Mouse (Mus musculus) left cerebral cortex, postnatal 14 days (tissue): Measurements from ENCODE around the gene Rc3h2. TPM values are rescaled to one million over a fixed set of nuclear protein-coding genes. Genes with fewer than 3 reads are reported as not detected.
A peak's percentile ranks its signal among the peaks of the same experiment; 100 is the strongest.

Source experiments
- DNase-seq, 2 experiments: peaks; one replicate each; pipeline ENCODE4 v3.0.0; 2021 to 2022; ENCODE audit warnings: low spot score in 2 of 2, mixed read lengths in 1 of 2
- intact Hi-C: fragments of 180-260 bp; cut with DNase I; formaldehyde crosslinking; loops from one replicate; pipeline ENCODE4 v1.15.1; 2025
- long read RNA-seq, 2 experiments: library from polyadenylated mRNA; stranded (forward); transcript quantifications; one replicate each; pipeline ENCODE4 v2.0.0; 2021
- total RNA-seq, 2 experiments: library from RNA; stranded (reverse); gene quantifications; 2 replicates each; pipeline ENCODE4 v1.2.3; 2021

Rc3h2 gene
- 10 to 100 TPM; 81.1 to 92.8 TPM for total RNA-seq
- long read RNA-seq, experiment 1, partial matches to known transcripts: 0 of 14 reads
- long read RNA-seq, experiment 1, other reads (novel, unspliced or antisense): 14 of 14 reads
- long read RNA-seq, experiment 2, partial matches to known transcripts: 4 of 11 reads
- long read RNA-seq, experiment 2, other reads (novel, unspliced or antisense): 7 of 11 reads

DNA sequence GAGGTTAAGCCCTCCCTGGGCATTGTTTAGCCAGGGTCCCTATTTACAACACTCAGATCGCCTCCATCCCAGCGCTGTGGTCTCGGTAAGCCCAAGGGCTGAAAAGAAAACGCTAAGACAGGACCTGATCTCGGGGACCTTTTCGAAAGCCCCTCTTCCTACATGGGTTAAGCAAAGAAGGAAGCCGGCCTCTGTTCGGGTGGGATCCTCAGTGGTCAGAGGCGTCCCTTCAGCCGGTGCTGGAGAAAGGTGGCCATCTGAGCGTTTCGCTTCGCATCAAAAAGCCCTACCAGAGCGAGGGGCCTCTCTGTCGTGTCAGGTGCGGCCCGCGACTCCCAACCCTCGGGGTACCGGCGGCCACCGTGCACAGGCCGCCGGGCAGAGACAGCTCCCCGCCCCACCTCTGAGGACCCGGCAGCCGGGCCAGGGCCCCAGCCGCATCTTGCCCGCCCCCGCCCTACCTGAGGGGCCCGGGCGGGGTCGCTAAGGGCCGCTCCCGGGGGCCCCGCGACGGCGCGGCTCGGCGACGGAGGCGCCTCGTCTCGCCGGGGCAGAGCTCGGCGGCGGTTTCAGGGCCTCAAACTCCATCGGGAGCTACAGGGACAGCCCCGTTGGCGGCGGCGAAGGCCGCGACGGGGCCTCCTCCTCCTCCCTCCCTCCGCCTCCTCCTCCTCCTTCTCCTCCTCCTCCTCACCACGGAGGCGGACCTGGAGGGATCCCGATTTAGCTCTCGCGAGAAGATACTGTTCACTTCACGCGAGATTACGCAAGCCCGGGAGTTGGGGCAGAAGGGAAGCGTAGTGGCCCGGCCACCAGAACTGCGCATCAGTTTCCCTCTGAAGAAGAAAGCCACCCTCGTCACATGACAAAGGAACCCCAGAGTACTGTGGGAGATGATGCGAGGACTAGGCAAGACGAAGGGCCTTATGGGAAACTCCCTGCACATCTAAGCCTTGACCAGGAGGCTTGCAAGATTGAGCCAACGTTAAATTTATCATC lies at the start of gene Rc3h2:
Gene Rc3h2, minus strand, starts transcription at position 598 of the 999 bp plus-strand sequence.
- intact Hi-C loops: no loop called here
- peak; percentile 96 to 98 for DNase-seq

DNA sequence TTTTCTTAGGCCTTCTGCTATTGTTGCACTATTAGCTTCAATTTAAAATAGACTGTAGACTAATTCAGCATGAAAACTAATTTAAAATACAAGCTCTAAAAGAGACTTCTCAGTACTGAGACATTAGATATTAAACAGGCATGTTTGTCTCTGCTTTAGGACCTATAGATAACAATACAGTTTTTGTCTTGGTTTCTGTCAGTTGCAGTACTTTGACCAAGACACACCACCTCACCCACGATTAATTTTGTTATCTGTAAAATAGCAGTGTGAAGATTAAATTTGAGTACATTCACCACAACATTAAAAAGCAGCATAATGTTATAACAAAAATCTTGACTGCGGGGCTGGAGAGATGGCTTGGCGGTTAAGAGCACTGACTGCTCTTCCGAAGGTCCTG lies 43.6 kb upstream of the Rc3h2 start:
- no peak for DNase-seq
- intact Hi-C loops: no loop called here

DNA sequence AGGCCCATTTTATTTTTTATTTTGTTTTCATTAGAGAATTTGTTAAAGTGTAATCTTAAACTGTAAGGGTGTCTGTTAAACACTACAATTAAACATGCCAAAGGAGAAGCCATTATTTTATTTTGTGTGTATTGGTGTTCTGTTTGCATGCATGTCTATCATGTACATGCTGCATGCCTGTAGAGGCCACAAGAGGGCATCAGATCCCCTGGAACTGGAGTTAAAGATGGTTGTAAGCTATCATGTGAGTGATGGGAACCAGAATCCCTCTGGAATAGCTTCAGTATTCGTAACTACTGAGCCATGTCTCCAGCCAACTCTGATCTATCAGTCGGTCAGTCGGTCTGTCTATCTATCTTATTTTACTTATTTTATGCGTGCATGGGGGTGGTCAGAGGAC lies 38.0 kb upstream of the Rc3h2 start:
- no peak for DNase-seq
- intact Hi-C loops: no loop called here

DNA sequence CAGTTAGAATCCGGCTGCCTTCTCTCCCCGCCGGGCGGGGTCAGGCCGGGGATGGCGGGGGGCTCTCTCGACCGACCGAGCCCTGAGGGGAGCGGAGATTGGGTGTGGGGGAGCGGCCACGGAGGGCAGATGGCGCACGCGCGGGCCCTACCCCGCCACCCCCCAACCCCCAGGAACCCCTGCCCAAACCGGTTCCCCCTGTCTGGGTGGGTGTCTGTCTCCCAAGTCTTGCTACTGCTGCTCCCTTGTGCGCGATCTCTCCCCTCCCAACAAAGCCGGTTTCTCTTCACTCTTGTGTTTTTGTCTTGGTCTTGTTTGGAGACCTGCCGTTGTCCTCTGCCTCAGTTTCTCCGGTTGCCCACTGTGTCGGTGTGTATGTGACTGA lies 29.7 kb upstream of the Rc3h2 start:
- DNase-seq: peak in 1 of 2 experiments; percentile 11
- intact Hi-C loops: no loop called here

DNA sequence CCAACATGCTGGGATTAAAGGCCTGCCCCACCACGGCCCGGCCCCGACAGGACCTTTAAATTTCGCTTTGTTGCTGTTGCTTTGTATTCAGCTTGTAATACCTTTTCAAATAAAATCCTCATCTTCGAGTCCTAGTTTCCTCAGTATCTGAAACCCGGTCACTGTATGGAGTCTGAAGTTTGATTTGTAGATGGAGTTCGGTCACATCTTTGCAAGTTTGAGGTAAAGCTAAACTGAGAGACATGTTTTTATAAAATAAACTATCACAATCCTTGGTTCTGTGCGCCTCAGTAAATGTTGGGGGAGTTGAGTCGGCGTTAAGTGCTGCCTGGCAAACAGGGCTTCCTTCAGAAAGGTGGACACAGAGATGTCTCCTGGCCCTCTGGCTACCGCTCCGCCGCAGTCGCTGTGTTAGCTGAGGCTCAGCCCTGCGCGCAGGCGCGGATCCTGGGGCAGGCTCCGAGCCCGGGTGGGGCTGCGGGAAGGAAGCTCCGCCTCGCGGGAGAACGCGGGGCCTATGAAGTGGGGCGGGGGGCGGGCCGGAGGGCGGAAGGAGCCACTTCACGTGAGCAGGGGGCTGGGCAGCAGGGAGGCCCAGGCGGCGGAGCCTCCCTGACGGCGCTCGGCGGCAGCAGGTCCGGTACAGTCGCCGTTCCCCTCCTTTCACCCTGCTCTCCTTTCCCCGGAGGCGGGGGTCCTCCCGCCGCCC lies 29.1 kb upstream of the Rc3h2 start:
- intact Hi-C loops: no loop called here
- DNase-seq: peak; percentile 89 to 92

DNA sequence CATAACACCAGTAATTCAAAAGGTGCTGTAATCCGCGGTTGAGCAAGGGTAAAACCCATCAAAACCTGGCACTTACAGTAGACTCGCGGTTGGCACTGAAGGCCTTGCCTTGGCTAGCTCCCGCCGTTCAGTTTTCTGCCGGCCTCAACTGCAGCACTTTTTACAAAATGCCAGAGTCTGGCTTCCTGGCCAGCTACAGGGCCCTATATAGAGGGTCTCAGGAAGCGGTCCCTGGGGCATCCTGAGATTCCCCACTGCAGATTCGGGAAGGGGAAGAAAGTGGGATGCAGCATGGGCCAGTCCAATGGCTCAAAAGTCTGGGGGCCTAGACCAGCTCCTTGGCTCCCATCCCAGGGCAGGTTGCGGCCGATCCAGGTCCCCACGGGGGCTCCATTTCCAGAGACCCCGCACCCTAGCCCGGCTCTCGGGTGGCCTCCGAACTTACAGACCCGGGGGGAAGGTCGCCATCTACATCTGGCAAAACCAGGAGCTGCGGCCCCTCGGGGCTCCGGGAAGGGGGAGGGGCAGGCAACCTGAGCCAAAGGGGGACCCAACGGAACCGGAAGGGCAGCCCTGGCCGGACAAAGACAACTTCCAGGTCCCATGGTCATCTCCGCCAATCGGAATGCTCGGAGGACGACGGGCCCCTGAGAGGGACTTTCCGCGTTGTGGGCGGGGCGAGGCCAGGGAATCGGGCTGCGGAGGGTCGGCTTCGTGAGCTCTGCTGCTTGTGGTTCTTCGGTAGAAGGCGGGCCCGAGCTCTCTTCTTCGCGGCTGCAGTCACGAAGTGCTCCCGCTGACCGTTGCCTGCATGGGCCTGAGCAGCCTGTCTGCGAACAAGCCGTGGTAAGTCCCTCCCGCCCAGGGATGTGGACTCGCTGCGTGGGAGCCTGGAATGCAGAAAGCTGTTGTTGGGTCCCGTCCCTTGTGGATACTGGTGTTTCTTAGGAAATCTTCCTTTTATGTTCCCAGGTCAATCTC lies 20.2 kb upstream of the Rc3h2 start, which contains the start of the genes Zbtb26, Zbtb6 and Rabgap1:
Gene Zbtb26, minus strand, starts transcription at position 525 of the 981 bp plus-strand sequence.
Gene Zbtb6, minus strand, starts transcription at position 561 of the 981 bp plus-strand sequence.
Gene Rabgap1, plus strand, starts transcription at position 669 of the 981 bp plus-strand sequence.
- peak; percentile 96 for DNase-seq
- intact Hi-C loops: no loop called here

DNA sequence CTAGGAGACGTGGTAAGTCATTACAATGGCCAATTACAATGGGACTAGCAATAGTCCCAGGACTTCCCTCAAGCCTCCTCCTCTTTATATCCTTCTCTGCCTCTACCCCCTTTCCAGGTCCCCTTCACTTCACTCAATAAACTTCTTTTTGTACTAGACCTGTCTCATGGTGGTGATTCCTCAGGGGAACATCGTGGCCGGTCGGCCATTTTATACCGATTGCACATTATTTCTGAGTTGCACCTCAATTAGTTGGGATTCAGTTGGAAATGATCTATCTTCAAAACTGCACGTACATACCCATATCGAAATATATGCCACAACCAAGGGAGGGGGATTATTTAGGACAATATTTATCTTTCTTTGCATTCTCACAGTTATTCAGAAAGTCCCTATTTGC lies 8.9 kb upstream of the Rc3h2 start:
- intact Hi-C loops: no loop called here
- DNase-seq: no peak

DNA sequence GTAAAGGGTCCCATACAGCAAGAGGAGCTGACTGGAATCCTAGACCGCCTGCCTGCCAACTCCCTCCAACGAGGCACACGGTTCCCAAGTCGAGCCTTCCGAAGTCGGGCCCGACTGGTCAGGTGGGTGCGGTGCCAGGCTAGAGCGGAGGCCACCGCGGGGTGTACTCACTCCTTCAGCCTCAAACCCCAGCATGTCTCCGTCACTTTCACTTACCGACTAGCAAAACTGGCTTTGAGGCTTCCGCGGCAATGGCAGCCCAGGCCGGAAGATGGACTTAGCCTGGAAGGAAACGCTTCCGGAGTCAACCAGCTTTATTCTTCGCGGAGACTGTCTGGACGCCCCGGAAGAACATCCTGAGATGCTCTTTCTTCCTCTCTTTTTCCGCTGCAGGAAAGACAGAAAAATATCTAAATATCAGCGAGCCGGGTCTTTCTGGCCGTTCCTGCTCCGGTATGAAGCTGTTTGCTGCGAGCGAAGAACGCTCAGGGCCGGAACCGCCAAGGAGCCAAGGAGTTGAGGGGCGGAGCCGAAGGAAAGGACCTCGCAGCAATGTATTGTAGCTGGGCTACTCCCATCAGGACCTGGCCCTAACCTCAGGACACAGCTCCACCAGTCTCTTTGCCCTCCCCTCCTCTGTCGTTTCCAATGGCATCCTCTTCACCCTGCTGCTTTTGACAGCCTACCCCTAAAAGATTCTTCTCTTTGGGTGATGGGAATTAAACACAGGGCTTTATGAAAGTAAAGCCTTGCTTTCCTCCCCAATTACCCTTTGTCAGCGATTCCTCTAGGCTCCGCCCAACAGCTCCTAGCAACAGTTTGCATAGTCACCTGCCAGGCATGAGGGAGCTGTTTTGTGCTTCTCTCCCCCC lies 8.1 kb upstream of the Rc3h2 start:
- DNase-seq: peak; percentile 87 to 92
- intact Hi-C loops: no loop called here

DNA sequence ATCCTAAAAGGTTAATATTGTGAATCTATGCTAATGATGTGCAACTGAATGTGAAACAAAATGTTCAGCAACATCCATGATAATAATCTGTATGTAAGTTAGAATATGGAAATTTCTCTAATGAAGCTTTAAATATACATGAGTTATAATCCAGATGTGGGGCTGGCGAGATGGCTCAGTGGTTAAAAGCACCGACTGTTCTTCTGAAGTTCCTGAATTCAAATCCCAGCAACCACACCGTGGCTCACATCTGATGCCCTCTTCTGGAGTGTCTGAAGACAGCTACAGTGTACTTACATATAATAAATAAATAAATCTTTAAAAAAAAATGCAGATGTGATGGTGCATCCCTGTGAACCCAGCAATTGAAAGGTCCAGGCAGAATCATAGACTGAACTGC lies 968 bp upstream of the Rc3h2 start:
- intact Hi-C loops: no loop called here
- DNase-seq: no peak

DNA sequence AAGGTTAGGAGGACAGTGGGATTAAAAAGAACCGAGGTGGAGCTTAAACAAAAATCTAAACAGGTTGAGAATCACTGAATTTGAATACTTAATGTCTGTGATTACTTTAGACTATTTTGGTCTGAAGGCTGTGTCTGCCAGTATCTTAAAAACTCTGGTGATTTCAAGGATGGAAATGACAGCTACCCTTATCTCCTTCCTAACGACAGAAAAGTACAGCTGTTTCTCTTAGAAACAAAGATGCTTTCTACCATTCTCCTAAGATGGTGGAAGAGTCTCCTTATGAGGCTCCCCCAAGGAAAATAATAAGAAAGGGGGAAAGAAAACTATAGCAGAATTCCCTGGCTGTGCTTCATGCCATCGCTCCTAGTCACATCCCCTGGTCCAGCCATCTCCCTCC lies 800 bp downstream of the Rc3h2 start:
- intact Hi-C loops: no loop called here
- DNase-seq: no peak

DNA sequence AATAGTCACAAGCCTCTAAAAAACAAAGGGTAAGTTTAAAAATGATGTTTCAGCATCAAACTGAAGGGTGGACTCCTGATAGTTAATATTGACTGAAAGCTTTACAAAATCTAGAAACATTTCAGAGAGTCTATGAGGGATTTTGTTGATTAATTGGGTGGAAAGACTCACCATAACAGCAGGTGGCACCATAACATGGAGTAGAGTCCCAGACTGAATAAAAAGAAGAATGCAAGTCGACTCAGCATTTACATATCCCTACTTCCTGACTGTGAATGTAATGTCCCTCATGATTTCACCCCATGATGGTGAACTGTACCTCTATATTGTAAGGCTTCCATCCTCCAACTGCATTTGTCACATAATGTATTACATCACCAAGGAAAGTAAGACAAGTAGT lies 27.2 kb downstream of the Rc3h2 start:
- no peak for DNase-seq
- intact Hi-C loops: no loop called here

DNA sequence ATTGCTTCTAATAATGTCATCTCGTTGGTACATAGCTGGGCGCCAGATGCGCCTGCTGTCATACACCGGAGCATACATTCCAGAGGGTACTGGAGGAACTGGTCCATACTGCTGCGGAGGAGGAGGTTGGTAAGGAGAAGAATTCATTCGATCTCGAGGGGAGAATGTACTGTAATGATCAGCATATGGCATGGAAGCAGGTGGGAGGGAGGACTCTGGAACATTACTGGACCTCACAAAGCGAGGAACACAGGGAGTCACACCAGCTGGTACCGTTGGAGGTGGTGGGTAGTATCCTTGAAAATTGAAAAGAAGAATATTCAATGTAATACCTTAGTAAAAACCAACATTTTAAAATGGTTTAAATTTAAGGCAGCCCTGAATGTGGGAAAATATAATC lies 39.8 kb downstream of the Rc3h2 start:
- intact Hi-C loops: loop anchor here (5.0 kb wide), 1 partner anchor 99 kb away; no protein-coding TSS in a partner anchor
- no peak for DNase-seq

DNA sequence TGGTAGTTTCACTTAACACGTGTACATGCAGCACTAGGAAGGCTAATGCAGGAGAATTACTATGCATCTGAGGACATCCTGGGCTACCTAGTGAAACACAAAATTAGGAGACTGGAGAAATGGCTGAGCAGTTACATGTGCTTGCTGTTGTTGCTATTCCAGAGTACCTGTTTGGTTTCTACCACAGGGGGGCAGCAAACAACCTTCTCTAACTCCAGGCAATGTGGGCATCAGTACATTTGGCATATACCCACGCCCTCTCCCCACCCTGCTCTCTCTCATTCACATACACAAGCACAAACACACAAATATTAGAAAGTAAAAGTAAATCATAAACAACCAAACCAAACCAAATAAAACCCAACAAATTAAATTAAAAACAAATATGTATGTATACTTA lies 42.5 kb downstream of the Rc3h2 start:
- intact Hi-C loops: loop anchor here (5.0 kb wide), 1 partner anchor 102 kb away; no protein-coding TSS in a partner anchor
- peak; percentile 70 to 75 for DNase-seq

DNA sequence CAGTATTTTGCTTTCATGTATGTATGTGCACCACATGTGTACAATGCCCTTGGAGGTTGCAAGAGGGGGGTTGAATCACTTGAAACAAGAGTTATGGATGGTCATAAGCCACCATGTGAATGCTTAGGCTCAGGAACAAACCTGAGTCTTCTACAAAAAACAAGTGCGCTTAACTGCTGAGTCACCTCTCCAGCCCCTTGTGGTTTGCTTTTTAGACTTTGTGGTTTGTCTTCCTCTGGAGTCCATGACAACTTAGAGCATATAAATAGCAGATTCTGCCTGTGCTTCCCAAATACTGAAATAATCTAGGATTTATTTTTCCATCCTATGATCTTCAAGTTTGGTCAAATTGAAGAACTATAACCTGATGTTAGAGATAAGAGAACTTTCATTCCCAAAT lies 46.7 kb downstream of the Rc3h2 start:
- DNase-seq: no peak
- intact Hi-C loops: no loop called here

DNA sequence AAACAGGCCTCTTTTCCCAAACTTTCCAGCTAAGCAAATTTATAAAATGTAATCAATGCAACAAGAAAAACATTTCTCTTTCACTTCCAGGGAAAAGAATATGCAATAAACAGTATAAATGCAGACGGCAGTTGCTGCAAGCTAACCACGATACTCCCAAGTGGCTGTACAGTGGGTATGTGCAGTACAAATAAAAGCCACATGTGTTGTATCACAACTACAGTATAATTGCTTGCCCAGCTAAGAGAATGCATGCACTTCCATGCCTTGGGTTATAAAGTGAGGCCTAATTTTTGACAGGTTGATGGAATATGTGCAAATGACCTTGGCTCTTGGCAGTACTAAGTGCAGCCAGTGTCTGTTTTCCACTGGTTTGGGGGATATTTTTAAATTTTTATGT lies 52.1 kb downstream of the Rc3h2 start:
- intact Hi-C loops: no loop called here
- DNase-seq: no peak

DNA sequence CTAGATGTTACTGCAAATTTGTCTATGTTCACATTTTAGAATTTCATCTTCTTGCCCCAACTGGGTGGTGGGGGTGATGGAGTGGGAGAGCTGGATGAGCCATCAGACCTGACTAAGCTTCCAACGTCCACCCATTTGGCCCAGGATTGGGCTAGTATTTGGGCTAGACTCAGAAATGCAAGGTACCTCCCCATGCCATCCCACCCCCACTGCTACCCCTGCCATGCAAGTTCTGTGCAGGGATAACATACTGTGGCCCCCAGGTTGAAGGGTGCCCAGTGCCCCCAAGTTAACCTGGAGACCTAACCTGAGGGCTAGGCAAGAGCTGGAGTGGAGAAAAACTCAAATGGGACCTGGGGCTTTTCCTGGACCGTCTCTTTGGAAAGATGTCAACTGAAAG lies 62.8 kb downstream of the Rc3h2 start:
- no peak for DNase-seq
- intact Hi-C loops: no loop called here

DNA sequence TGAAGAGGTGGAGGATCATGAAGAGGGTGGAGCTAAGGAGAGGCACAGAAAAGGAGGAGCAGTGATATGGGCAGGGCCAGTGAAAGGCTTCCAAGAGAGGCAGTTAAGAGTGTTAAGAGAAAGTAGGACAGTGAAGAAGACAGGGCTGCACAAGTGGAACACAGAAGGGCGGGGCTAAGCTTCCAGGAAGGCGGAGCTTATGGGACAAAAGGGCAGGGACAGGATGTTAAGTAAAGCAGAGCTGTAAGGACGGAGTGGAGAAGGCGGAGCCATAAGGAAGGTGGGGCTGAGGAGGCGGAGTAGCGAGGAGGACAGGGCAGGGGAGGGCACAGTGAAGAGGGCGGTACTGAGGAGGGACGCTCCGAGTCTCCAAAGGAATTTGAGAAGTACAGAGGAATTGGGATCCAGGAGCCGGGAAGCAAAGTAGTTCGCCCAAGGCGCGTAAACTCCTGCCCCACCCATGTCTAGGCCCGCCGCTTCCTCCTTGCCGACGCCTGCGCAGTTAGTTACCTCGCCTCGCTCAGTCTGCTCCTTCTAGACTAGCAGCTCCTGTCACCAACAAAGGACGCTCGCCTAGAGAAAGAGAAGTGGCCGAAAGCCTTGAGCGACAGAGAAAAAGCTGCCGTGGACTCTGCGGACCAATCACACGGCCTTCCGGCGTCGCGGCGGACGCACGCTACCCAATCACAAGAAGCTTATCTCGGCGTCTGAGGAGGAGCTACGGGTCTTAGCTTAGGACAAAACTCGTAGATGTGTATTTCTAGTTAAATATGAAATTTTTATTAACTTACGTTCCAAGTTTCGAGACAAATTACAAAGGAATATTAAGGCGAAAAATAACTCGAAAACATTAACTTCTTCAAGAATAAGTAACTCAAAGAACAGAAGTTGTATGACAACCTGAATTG lies 63.8 kb downstream of the Rc3h2 start, which contains the start of gene Pdcl:
Gene Pdcl, minus strand, starts transcription at position 700 of the 908 bp plus-strand sequence.
- peak; percentile 93 for DNase-seq
- intact Hi-C loops: no loop called here
